Mouse (Mus musculus) embryonic facial prominence, embryonic 11.5 days (tissue): Measurements from ENCODE around the gene Gsta2. TPM values are rescaled to one million over a fixed set of nuclear protein-coding genes. Genes with fewer than 3 reads are reported as not detected.

Experiments used
- ATAC-seq: fragments of 200-750 bp; cut with Nextera tagmentation; replicated peaks from 2 replicates; pipeline ENCODE4 v1.8.0; 2017; ENCODE audit warnings: low read depth; ENCODE audit not compliant: insufficient number of reproducible peaks, low FRiP score, low TSS enrichment
- DNase-seq: peaks from one replicate; pipeline ENCODE4 v3.0.0-alpha.2; 2015; ENCODE audit warnings: low spot score
- H3K27ac ChIP-seq: fragments of 300-500 bp; sonication (generic); replicated peaks from 2 replicates; pipeline ENCODE4 v1.5.1; 2014; ENCODE audit warnings: mild to moderate bottlenecking, low read depth, low read length, control low read depth
- H3K27me3 ChIP-seq: fragments of 300-500 bp; sonication (generic); 2 replicates; pipeline ENCODE4 v1.6.1; 2014; ENCODE audit warnings: mild to moderate bottlenecking, low read length, moderate library complexity, mixed read lengths; ENCODE audit not compliant: control insufficient read depth, insufficient read depth
- H3K36me3 ChIP-seq: fragments of 300-500 bp; sonication (generic); replicated peaks from 2 replicates; pipeline ENCODE4 v1.6.1; 2014; ENCODE audit warnings: low read depth, mild to moderate bottlenecking, low read length, moderate library complexity, mixed read lengths; ENCODE audit not compliant: control insufficient read depth, insufficient read depth
- H3K4me1 ChIP-seq: fragments of 300-500 bp; sonication (generic); 2 replicates; pipeline ENCODE4 v1.6.1; 2014; ENCODE audit warnings: low read length, mixed read lengths; ENCODE audit not compliant: control insufficient read depth, insufficient read depth
- H3K4me2 ChIP-seq: fragments of 300-500 bp; sonication (generic); 2 replicates; pipeline ENCODE4 v1.6.1; 2014; ENCODE audit warnings: low read depth, mild to moderate bottlenecking, control low read depth, low read length, moderate library complexity
- H3K4me3 ChIP-seq: fragments of 300-500 bp; sonication (generic); 2 replicates; pipeline ENCODE4 v1.5.1; 2014; ENCODE audit warnings: low read depth, low read length, control low read depth
- H3K9ac ChIP-seq: fragments of 300-500 bp; sonication (generic); replicated peaks from 2 replicates; pipeline ENCODE4 v1.6.1; 2014; ENCODE audit warnings: mild to moderate bottlenecking, control low read depth, low read length
- H3K9me3 ChIP-seq: fragments of 300-500 bp; sonication (generic); replicated peaks from 2 replicates; pipeline ENCODE4 v1.6.1; 2016; ENCODE audit warnings: mild to moderate bottlenecking, low read length, inconsistent platforms, mixed read lengths; ENCODE audit not compliant: control insufficient read depth
- WGBS: fragments of 180-500 bp; shearing (Covaris S2); extraction: QIAGEN DNeasy Blood & Tissue Kit; methylation state at CpG from one replicate; pipeline ENCODE4 v1.1.7; 2014; 5-methylcytosine and 5-hydroxymethylcytosine counted together
- polyA plus RNA-seq: library from polyadenylated mRNA; unstranded; fragments of >200 nt; fragmentation: Nextera tagmentation; extraction: Ambion mirVana; gene quantifications from 2 replicates; pipeline ENCODE4 v1.2.1, GENCODE M21; 2014

The Gsta2 gene
- polyA plus RNA-seq, 1 experiment from 2014 or later = not detected

DNA sequence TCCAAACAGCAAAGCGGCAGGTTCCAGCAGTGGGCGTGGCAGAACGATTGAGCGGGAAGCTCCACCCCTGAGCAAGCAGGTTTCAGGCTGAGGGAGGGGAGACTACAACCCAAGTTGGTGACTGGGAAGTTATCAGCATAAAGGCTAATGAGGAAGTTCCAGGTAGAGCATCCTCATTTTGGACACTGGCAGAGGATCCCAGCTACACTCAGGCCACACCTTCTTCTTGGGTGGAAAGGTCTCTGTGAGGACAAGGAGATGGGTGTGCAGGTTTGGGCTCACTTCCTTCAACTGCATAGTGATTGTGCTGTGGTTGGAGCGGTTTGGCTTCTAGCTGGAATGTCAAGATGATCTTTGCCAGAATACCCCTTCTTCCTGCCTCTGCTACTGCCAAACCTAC lies 34.4 kb upstream of the Gsta2 start:
- Histone ChIP-seq H3K9me3 (no peaks in the 10 kb centered on the region), H3K9ac (no peak overlapping the region), H3K4me3 (no peak overlapping the region), H3K27ac (no peak overlapping the region), H3K27me3 (peaks cover 18% of the 10 kb centered on the region), H3K4me1 (no peaks in the 10 kb centered on the region), H3K36me3 (no peaks in the 10 kb centered on the region), H3K4me2 (no peak overlapping the region)
- ATAC-seq (no peak), DNase-seq (no peak)
- WGBS = 46% methylated on average over 5 of the region's 5 CpGs

DNA sequence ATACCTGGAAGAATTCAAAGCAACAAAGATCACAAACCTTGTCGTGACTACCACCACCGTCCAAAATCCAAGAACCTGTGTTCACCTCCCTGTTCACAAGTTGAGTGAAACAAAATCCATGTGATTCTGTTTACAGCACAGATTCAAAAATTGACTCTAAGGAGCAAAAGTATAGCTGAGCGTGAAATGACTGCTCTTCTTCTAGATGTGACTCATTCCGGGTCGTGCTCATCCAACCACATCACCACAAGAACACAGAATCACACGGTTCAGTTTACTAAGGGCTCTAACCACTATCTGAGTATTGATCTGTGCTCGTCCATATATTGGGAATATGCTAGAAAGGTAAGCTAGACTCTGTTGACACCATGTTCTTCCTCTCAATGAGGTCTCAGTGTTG lies 31.4 kb upstream of the Gsta2 start:
- no peak for ATAC-seq
- Histone ChIP-seq H3K9me3 (no peaks in the 10 kb centered on the region), H3K4me3 (no peak overlapping the region), H3K36me3 (no peaks in the 10 kb centered on the region), H3K27me3 (no peaks in the 10 kb centered on the region), H3K27ac (no peak overlapping the region), H3K9ac (no peak overlapping the region), H3K4me2 (no peak overlapping the region), H3K4me1 (no peaks in the 10 kb centered on the region)
- no peak for DNase-seq
- WGBS = 85% methylated on average over 7 of the region's 7 CpGs

DNA sequence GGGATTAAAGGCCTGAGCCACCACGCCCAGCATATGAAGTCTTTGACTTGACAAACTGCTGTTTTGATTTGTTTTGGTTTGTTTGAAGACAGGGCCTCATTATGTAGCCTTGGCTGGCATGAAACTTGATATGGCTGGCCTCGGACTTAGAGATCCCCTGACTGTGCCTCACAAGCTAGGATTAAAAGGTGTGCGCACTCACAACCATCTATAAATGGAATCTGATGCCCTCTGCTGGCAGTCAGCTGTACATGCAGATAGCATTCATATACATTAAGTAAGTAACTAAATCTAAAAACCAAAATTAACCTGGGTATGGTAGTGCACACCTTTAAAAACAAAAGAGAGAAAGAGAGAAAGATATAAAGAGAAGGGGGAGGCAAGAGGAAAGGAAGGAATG lies 30.3 kb upstream of the Gsta2 start:
- no peak for ATAC-seq
- Histone ChIP-seq H3K27me3 (no peaks in the 10 kb centered on the region), H3K4me3 (no peak overlapping the region), H3K9me3 (no peaks in the 10 kb centered on the region), H3K27ac (no peak overlapping the region), H3K36me3 (no peaks in the 10 kb centered on the region), H3K9ac (no peak overlapping the region), H3K4me1 (no peaks in the 10 kb centered on the region), H3K4me2 (no peak overlapping the region)
- peak; percentile 43 for DNase-seq
- WGBS = 43% methylated on average over 3 of the region's 3 CpGs

DNA sequence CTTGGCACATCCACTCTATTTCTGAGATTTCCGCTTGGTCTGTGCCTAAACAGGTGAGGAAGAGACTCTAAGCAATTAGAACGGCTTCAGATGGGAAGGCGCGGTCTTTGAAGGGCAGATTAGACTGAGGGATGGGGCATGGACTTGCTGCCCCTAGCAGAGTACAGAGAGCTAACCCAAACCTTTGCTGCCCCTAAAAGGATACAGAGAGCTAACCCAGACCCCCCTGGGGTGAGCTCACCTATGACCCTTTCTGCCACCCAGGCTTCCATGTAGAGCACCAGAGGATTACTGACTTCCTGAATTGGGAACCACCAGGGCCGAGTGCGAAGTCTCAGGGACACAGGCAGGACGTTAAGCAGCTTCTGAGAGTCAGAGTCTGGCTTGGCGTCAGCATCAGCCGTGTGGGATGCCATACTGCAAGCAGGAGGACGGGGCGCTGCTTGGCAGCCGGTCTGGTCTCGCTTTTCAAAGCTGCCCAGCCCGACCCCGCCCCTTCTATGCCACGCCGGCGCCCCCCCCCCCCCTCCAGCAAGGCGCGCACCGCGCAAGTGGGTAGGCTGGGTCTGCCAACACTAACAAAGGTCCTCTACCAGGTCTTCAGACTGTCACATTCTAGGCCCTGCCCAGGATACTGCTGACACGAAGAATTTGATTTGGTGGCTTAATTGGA lies 22.7 kb upstream of the Gsta2 start, which contains the start of gene Ooep:
TSS of gene Ooep (minus strand) at position 613 of the 673 bp plus-strand sequence.
- Histone ChIP-seq H3K36me3 (no peaks in the 10 kb centered on the region), H3K4me2 (peak within 1 kb of the TSS; percentile 72), H3K9me3 (no peaks in the 10 kb centered on the region), H3K4me1 (no peaks in the 10 kb centered on the region), H3K27me3 (no peaks in the 10 kb centered on the region), H3K4me3 (peak within 1 kb of the TSS; percentile 33), H3K27ac (no peak within 1 kb of the TSS), H3K9ac (peak within 1 kb of the TSS; percentile 43)
- peak; percentile 81 for ATAC-seq
- WGBS = 5% methylated on average over 18 of the region's 23 CpGs
- DNase-seq = peak; percentile 61

DNA sequence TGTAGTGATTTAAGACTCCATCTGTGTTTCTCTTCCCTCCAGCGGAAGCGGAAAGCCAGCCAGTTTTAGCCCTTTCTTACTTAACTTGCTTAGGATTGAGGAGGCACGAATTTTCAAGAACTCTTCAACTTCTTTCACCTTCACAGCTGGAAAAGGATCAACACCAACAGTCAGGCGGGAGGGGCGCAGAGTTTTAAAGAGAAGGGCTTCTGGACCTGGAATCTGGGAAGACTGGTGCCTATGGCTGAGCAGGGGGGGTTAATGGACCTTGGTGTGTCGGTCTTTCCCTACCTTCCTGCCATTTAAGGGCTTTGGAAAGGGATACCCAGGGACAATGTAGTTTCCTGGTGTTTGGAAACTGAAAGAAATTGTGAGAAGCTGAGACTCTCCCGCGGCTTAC lies 22.0 kb upstream of the Gsta2 start:
- no peak overlapping the region for H3K27ac ChIP-seq

DNA sequence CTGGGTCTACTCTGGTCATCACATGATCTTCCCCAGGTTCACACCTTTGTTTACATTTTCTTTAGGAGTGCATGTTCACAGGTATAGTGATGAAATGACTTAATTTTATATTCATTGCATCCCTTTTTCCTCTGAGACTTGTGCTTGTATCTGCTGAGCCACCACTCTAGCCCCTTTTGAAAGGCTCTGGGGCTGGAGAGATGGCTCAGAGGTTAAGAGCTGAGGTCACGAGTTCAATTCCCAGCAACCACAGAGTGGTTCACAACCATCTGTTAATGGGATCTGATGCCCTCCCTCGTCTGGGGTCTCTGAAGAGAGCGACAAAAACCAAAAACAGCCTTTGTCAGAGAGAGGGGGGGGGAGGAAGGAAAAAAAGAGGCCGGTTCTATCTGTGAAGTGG lies 19.9 kb upstream of the Gsta2 start:
- WGBS = 72% methylated on average over 4 of the region's 4 CpGs
- Histone ChIP-seq H3K27ac (no peak overlapping the region), H3K4me3 (no peak overlapping the region), H3K36me3 (no peaks in the 10 kb centered on the region), H3K4me1 (no peaks in the 10 kb centered on the region), H3K27me3 (no peaks in the 10 kb centered on the region), H3K9ac (no peak overlapping the region), H3K4me2 (no peak overlapping the region), H3K9me3 (no peaks in the 10 kb centered on the region)
- ATAC-seq (no peak), DNase-seq (no peak)

More for the DNA sequence above, 22.0 kb upstream of the Gsta2 start:
- Histone ChIP-seq H3K9ac (no peak overlapping the region), H3K27me3 (no peaks in the 10 kb centered on the region), H3K4me2 (peak overlapping the region; percentile 72; the same call in 1 of the 2 replicates), H3K36me3 (no peaks in the 10 kb centered on the region), H3K9me3 (no peaks in the 10 kb centered on the region), H3K4me3 (no peak overlapping the region), H3K4me1 (no peaks in the 10 kb centered on the region)
- 28% methylated on average over 8 of the region's 8 CpGs for WGBS
- no peak for DNase-seq
- no peak for ATAC-seq

DNA sequence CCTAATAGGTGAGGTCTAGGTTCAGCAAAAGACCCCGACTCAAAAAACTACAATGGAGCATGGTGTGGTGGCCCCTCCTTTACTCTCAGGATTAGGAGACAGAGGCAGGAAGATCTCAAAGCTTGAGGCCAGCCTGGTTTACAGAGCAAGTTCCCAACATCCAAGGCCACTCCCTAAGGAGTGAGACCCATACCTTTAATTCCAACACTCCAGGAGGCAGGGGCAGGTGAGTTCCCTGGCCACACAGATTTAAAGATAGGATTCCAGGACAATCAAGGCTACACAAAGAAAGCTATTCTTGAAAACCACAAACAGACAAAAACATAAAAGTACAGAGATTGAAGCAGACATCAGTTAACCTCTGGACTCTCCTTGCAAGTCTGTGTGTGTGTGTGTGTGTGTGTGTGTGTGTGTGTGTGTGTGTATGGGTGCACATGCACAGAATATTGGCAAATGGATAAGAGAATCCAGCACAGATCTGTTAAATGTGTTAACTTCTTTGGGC lies 19.3 kb upstream of the Gsta2 start:
- H3K27ac ChIP-seq = no peak overlapping the region
- WGBS = 73% methylated on average over 1 of the region's 1 CpGs
- H3K9ac ChIP-seq = no peak overlapping the region
- H3K9me3 ChIP-seq = no peaks in the 10 kb centered on the region
- no peaks in the 10 kb centered on the region for H3K4me1 ChIP-seq
- no peak overlapping the region for H3K4me2 ChIP-seq
- no peaks in the 10 kb centered on the region for H3K27me3 ChIP-seq
- DNase-seq (no peak), ATAC-seq (no peak)
- H3K36me3 ChIP-seq = no peaks in the 10 kb centered on the region
- no peak overlapping the region for H3K4me3 ChIP-seq

DNA sequence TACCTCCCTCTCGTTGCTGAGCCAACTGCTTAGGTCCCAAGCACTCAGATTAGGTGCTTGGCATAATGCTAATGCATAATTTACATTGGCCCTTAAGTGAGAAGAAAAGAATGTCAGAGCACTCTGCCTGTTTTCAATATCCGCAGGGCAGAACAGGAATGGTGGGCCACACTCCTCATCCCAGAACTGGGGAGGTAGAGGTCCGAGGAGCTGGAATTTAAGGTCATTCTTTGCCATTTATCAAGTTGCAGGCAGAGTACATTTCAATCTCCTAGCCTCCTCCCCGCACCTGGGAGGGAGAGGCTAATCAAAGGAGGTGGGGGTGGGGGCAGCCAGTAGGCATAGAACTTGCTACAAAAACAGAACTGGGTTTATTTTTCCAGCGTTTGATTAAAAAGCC lies 18.8 kb upstream of the Gsta2 start:
- no peak for ATAC-seq
- no peaks in the 10 kb centered on the region for H3K27me3 ChIP-seq
- no peaks in the 10 kb centered on the region for H3K36me3 ChIP-seq
- no peak for DNase-seq
- no peak overlapping the region for H3K4me2 ChIP-seq
- H3K4me3 ChIP-seq = no peak overlapping the region
- H3K27ac ChIP-seq = no peak overlapping the region
- no peak overlapping the region for H3K9ac ChIP-seq
- WGBS = 44% methylated on average over 5 of the region's 5 CpGs
- H3K4me1 ChIP-seq = no peaks in the 10 kb centered on the region
- no peaks in the 10 kb centered on the region for H3K9me3 ChIP-seq
